Mouse (Mus musculus): ENCODE measurements around the gene 1700012B09Rik.

1700012B09Rik gene

DNA sequence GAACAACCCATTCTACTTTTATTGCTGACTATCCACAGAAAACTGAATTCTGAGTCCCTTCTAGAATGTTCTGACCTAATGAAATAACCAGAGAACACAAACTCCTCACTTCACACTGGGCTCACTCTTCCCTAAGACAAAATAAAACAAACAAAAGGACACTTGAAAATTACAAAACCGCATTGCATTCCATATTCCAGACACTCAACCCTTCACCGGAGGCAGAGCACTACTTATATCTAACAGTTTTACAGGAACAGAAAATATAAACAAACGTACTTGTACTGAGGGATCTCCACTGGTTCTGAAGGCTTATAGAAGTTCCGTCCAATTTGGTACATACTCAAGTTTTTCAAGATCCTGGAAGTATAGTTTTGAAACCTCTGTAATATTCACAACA is 42.5 kb downstream of the 1700012B09Rik start:
- no peak for DNase-seq

DNA sequence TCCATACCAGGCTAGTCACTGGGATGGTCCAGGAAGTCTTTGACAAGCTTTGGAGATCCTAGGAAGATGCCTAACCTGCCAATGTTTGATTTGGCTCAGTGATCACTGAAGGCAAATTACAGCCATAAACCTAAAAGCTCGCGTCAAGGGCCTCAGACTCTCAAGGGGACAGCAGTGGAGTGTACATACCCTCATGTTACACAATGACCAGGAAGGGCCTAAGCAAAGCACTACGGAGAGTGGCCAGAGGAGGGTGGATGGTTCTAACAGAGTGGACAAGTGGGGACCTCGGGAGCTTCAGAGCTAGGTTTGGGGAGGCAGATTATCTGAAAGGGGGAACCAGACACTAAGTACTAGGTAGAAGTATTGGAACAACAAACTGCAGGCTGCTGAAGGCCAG is 44.2 kb downstream of the 1700012B09Rik start:
- no peak for DNase-seq

GRCm38 (mm10) chr9:14726005-14726404 is 44.8 kb downstream of the 1700012B09Rik start:
- DNase-seq = no peak

- no peak for DNase-seq
Observed at GRCm38 (mm10) chr9:14724755-14725420, 45.9 kb downstream of the 1700012B09Rik start.

DNA sequence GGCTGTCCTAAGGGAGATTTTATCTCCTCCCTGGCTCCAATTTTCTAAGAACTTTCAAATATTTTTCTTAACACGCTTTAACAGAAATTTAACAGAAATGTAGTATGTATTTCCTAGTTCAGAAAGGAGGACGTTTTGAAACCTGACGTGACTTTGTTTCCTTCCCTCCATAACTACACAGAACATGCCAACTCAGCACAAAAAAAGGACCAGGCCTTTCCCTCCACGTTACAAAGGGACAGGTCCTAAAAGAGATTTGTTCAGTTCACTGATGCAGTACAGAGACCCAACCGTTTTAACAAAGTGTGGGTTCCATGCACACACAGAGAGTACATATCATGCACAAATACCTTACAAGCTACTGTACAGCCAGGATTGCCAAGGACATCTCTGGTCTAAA is 49.2 kb downstream of the 1700012B09Rik start:
- no peak for DNase-seq

- no peak for DNase-seq
Observed at GRCm38 (mm10) chr9:14720384-14720783, 50.4 kb downstream of the 1700012B09Rik start.

- no peak for DNase-seq
Observed at GRCm38 (mm10) chr9:14718332-14718691, 52.5 kb downstream of the 1700012B09Rik start.

- no peak for DNase-seq
Observed at GRCm38 (mm10) chr9:14717689-14718331, 53.0 kb downstream of the 1700012B09Rik start.

GRCm38 (mm10) chr9:14715258-14715657 is 55.6 kb downstream of the 1700012B09Rik start:
- no peak for DNase-seq

DNA sequence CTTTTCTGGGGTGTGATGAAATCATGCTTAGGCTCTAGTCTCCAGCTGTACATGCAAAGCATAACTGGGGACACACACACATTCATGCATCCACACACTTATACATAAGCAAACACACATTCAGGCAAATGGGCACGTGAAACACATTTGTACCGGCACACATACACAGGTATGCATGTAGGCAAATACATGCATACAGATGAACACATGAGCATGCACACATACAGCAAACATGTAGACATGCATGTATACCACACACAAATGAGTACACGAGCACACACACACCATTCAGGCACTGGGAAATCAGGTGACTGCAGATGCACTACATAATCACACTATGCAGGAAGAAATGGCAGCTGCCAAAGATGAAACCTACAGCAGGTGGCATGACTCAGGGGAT is 59.9 kb downstream of the 1700012B09Rik start:
- no peak for DNase-seq

Data from cerebellum, adult 11-12 months (tissue).